Comparison of ENCODE assay signal across 15 mouse cellular contexts in genomic region chr15:5262095-5262667, GRCm38 (mm10). TPM values are rescaled to one million over a fixed set of nuclear protein-coding genes. Genes with fewer than 3 reads are reported as not detected.
DNase-seq lines count a peak whose midpoint lies in the region; ATAC-seq and TF ChIP-seq lines count a peak whose summit lies in the region.
"Had no signal": no experiment of that assay in that cellular context is flagged by ENCODE, and none has a peak within 500 bp of the region (broad histone marks: within the 10 kb centered on the region; RNA-seq: fewer than 3 reads in every experiment).

No protein-coding gene starts in this region.

- no peak overlapping the region for H3K27ac ChIP-seq in hindbrain, embryonic 16.5 days (ENCODE audit: low read depth, low read length)
- H3K27ac ChIP-seq in hindbrain, embryonic 10.5 days, result no peak overlapping the region
- no peak overlapping the region for H3K27ac ChIP-seq in neural tube, embryonic 13.5 days (replicated peaks)
- no peak overlapping the region for H3K27ac ChIP-seq in kidney, postnatal 0 days
- H3K27ac ChIP-seq: hindbrain, postnatal 0 days; limb, embryonic 13.5 days had no signal

- H3K27me3 ChIP-seq in hindbrain, embryonic 16.5 days (replicated peaks; ENCODE audit: control insufficient read depth, insufficient read depth, low read length), result no peaks in the 10 kb centered on the region
- no peaks in the 10 kb centered on the region for H3K27me3 ChIP-seq in hindbrain, embryonic 10.5 days (ENCODE audit: insufficient read depth, poor library complexity, severe bottlenecking)
- H3K27me3 ChIP-seq in neural tube, embryonic 13.5 days, result no peaks in the 10 kb centered on the region
- no peaks in the 10 kb centered on the region for H3K27me3 ChIP-seq in kidney, postnatal 0 days (ENCODE audit: insufficient read depth, low read length)
- H3K27me3 ChIP-seq: limb, embryonic 13.5 days; liver, embryonic 15.5 days had no signal

- no peak for TF ChIP-seq CTCF in kidney, postnatal 0 days (IDR thresholded peaks at IDR 0.05; ENCODE audit: low read depth)

- H3K9me3 ChIP-seq in hindbrain, embryonic 16.5 days (ENCODE audit: control insufficient read depth, low read length), result no peaks in the 10 kb centered on the region
- H3K9me3 ChIP-seq in hindbrain, embryonic 10.5 days, result no peaks in the 10 kb centered on the region
- H3K9me3 ChIP-seq in neural tube, embryonic 13.5 days, result no peaks in the 10 kb centered on the region
- H3K9me3 ChIP-seq in kidney, postnatal 0 days (replicated peaks; ENCODE audit: low read length), result no peaks in the 10 kb centered on the region
- H3K9me3 ChIP-seq: G1E; limb, embryonic 13.5 days; liver, embryonic 15.5 days had no signal

- H3K9ac ChIP-seq in hindbrain, embryonic 16.5 days (ENCODE audit: low read depth, low read length), result no peak overlapping the region
- H3K9ac ChIP-seq in neural tube, embryonic 13.5 days, result no peak overlapping the region
- no peak overlapping the region for H3K9ac ChIP-seq in kidney, postnatal 0 days (ENCODE audit: low read depth, low read length)
- H3K9ac ChIP-seq: limb, embryonic 13.5 days; liver, embryonic 15.5 days had no signal

- 74% methylated on average over 13 of the region's 13 CpGs for WGBS in hindbrain, embryonic 16.5 days
- WGBS in hindbrain, embryonic 10.5 days, result 87% methylated on average over 13 of the region's 13 CpGs
- WGBS in neural tube, embryonic 13.5 days, result 74% methylated on average over 13 of the region's 13 CpGs
- 54% methylated on average over 13 of the region's 13 CpGs for WGBS in kidney, postnatal 0 days

- H3K4me2 ChIP-seq in hindbrain, embryonic 16.5 days (ENCODE audit: low read length), result no peak overlapping the region
- 0 out of 2 replicates have a peak overlapping the region, but pooled peaks have one; percentile 9 for H3K4me2 ChIP-seq in neural tube, embryonic 13.5 days
- peak overlapping the region; percentile 21 for H3K4me2 ChIP-seq in kidney, postnatal 0 days (ENCODE audit: low read length)
- H3K4me2 ChIP-seq: limb, embryonic 13.5 days; liver, embryonic 15.5 days had no signal

- H3K4me1 ChIP-seq in hindbrain, embryonic 16.5 days (ENCODE audit: control insufficient read depth, insufficient read depth, low read depth, low read length), result no peaks in the 10 kb centered on the region
- H3K4me1 ChIP-seq in hindbrain, embryonic 10.5 days (replicated peaks), result no peaks in the 10 kb centered on the region
- peaks cover 23% of the 10 kb centered on the region for H3K4me1 ChIP-seq in neural tube, embryonic 13.5 days (replicated peaks)
- no peaks in the 10 kb centered on the region for H3K4me1 ChIP-seq in kidney, postnatal 0 days (replicated peaks; ENCODE audit: insufficient read depth, low read length)

- ATAC-seq in hindbrain, embryonic 16.5 days, result peak; percentile 50; the same call in 1 of the 2 replicates
- ATAC-seq in neural tube, embryonic 13.5 days (ENCODE audit: low read depth), result no peak
- 0 out of 2 replicates have a peak, but pooled peaks have one; percentile 54 for ATAC-seq in kidney, postnatal 0 days (replicated peaks; ENCODE audit: low FRiP score, low read depth)
- ATAC-seq: hindbrain, postnatal 0 days had no signal

- H3K36me3 ChIP-seq in hindbrain, embryonic 16.5 days (ENCODE audit: control insufficient read depth, insufficient read depth, low read length), result no peaks in the 10 kb centered on the region
- H3K36me3 ChIP-seq in hindbrain, embryonic 10.5 days, result no peaks in the 10 kb centered on the region
- no peaks in the 10 kb centered on the region for H3K36me3 ChIP-seq in neural tube, embryonic 13.5 days
- H3K36me3 ChIP-seq in kidney, postnatal 0 days (ENCODE audit: insufficient read depth, low read length), result no peaks in the 10 kb centered on the region
- H3K36me3 ChIP-seq: G1E; limb, embryonic 13.5 days; liver, embryonic 15.5 days had no signal

- no peak overlapping the region for H3K4me3 ChIP-seq in hindbrain, embryonic 16.5 days (ENCODE audit: low read length)
- no peak overlapping the region for H3K4me3 ChIP-seq in hindbrain, embryonic 10.5 days
- H3K4me3 ChIP-seq in neural tube, embryonic 13.5 days, result no peak overlapping the region
- H3K4me3 ChIP-seq in kidney, postnatal 0 days (replicated peaks; ENCODE audit: low read depth, low read length), result no peak overlapping the region
- H3K4me3 ChIP-seq: erythroblast, embryonic 14.5 days; limb, embryonic 13.5 days; liver, embryonic 15.5 days had no signal

- no peak for DNase-seq in hindbrain, embryonic 10.5 days (ENCODE audit: low spot score)
- no peak for DNase-seq in neural tube, embryonic 10.5 days (ENCODE audit: extremely low spot score, low spot score)
- peak; percentile 20 for DNase-seq in kidney, postnatal 0 days (ENCODE audit: low spot score)
- DNase-seq in lung, postnatal 14 days, result no peak
- DNase-seq in adrenal gland, adult 8-10 months, result no peak
- DNase-seq: cerebellum, adult 18-20 months; gastrocnemius, postnatal 14 days; right cerebral cortex, adult 18-20 months had no signal

RNA-seq across cellular contexts. Expression of gene Ptger4, which starts 18.2 kb away (rescaled TPM):
- polyA plus RNA-seq in hindbrain, embryonic 16.5 days (2015; fragmentation: Nextera tagmentation; extraction: Ambion mirVana), result 3.4 and 3.9 TPM in 2 replicates
- polyA plus RNA-seq in hindbrain, embryonic 10.5 days (2016; fragmentation: Nextera tagmentation; extraction: Ambion mirVana), result 0.61 and 1.4 TPM in 2 replicates
- polyA plus RNA-seq in neural tube, embryonic 13.5 days (2015; fragmentation: Nextera tagmentation; extraction: Ambion mirVana), result 4.2 and 4.4 TPM in 2 replicates
- polyA plus RNA-seq in kidney, postnatal 0 days (2015; fragmentation: Nextera tagmentation; extraction: Ambion mirVana), result 4.6 and 5.3 TPM in 2 replicates
- total RNA-seq in adrenal gland, adult 8-10 months (2022), result 1 to 10 TPM; 1.4 to 2.2 (median 1.6) TPM
